Comparison of ENCODE assay signal across 8 mouse cellular contexts in the genomic region with DNA sequence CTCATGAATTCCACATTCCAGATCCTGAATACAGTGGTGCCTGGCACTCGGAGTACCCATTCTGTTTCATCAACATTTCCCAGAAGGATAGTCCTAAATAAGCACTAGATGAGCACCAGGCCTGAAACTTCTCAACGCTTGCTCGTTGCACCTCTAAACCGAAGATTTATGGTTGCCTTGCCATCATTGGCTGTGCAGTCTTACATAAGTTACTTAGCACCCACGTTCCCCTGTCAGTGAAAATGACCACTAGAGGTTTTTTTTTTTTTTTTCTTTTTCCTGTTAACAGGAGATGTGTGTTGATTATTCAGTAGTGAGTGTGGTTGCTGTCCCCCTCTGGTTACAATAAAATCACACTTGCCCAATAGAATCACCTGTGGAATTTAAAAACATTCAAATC. TPM values are rescaled to one million over a fixed set of nuclear protein-coding genes. Genes with fewer than 3 reads are reported as not detected.
DNase-seq lines count a peak whose midpoint lies in the region; ATAC-seq and TF ChIP-seq lines count a peak whose summit lies in the region.

No protein-coding gene starts in this region.

- intact Hi-C loops in left cerebral cortex, postnatal 4 days (cut with DNase I), result no loop called here

- TF ChIP-seq CTCF in brain, embryonic 14.5 days (IDR thresholded peaks at IDR 0.05; ENCODE audit: borderline replicate concordance, extremely low read depth, insufficient read depth, insufficient read length), result no peak

- no peaks in the 10 kb centered on the region for H3K27me3 ChIP-seq in heart, embryonic 14.5 days (ENCODE audit: control insufficient read depth, insufficient read depth, low read length)
- no peaks in the 10 kb centered on the region for H3K27me3 ChIP-seq in hindbrain, embryonic 13.5 days

- DNase-seq in heart, adult 11 months, result no peak
- DNase-seq in brain, embryonic 14.5 days (ENCODE audit: low read depth), result peak; percentile 22
- peak; percentile 38 for DNase-seq in mesoderm, embryonic 11.5 days (ENCODE audit: low read depth, low spot score)
- no peak for DNase-seq in left cerebral cortex, postnatal 4 days
- DNase-seq in urinary bladder, postnatal 14 days (ENCODE audit: low spot score), result no peak
- DNase-seq in spleen, postnatal 36 days (ENCODE audit: low spot score in 2 of 2), result no peak

- H3K9me3 ChIP-seq in heart, embryonic 14.5 days (ENCODE audit: control insufficient read depth, low read length), result no peaks in the 10 kb centered on the region
- no peaks in the 10 kb centered on the region for H3K9me3 ChIP-seq in hindbrain, embryonic 13.5 days

- TF ChIP-seq POLR2A in brain, embryonic 14.5 days (IDR thresholded peaks at IDR 0.05; ENCODE audit: borderline replicate concordance, extremely low read depth, insufficient read depth, insufficient read length, poor library complexity, severe bottlenecking), result no peak

- H3K27ac ChIP-seq in heart, embryonic 14.5 days (replicated peaks in 1 of 2; ENCODE audit: control insufficient read depth in 1 of 2, insufficient read depth in 1 of 2, low read depth in 2 of 2, low read length in 2 of 2), result peak overlapping the region in 1 of 2 experiments; percentile 97; a peak in 1 of 4 replicates
- H3K27ac ChIP-seq in hindbrain, embryonic 13.5 days, result no peak overlapping the region

- H3K4me3 ChIP-seq in heart, embryonic 14.5 days (ENCODE audit: control insufficient read depth in 1 of 2, insufficient read depth in 1 of 2, low read depth in 1 of 2, low read length in 2 of 2), result peak overlapping the region in 1 of 2 experiments; percentile 78; a peak in 2 of 4 replicates
- peak overlapping the region; percentile 64; the same call in 1 of the 2 replicates for H3K4me3 ChIP-seq in hindbrain, embryonic 13.5 days

- H3K4me1 ChIP-seq in heart, embryonic 14.5 days (ENCODE audit: control insufficient read depth in 2 of 2, insufficient read depth in 2 of 2, low read length in 2 of 2), result peaks cover 0 to 10% of the 10 kb centered on the region in 2 experiments; a peak in 1 of 4 replicates
- peaks cover 14% of the 10 kb centered on the region for H3K4me1 ChIP-seq in hindbrain, embryonic 13.5 days (replicated peaks)

- H3K9ac ChIP-seq in heart, embryonic 14.5 days (ENCODE audit: low read length), result peak overlapping the region; percentile 99; the same call in 1 of the 2 replicates
- H3K9ac ChIP-seq in hindbrain, embryonic 13.5 days, result no peak overlapping the region

- no peaks in the 10 kb centered on the region for H3K36me3 ChIP-seq in heart, embryonic 14.5 days (ENCODE audit: control insufficient read depth, insufficient read depth, low read length)
- no peaks in the 10 kb centered on the region for H3K36me3 ChIP-seq in hindbrain, embryonic 13.5 days

- ATAC-seq in heart, embryonic 14.5 days (ENCODE audit: insufficient number of reproducible peaks, insufficient read depth, low FRiP score, low read depth), result no peak
- no peak for ATAC-seq in hindbrain, embryonic 13.5 days (ENCODE audit: low FRiP score)

- 71% methylated on average over 5 of the region's 5 CpGs for WGBS in heart, embryonic 14.5 days
- 40% methylated on average over 5 of the region's 5 CpGs for WGBS in hindbrain, embryonic 13.5 days

- peak overlapping the region; percentile 75 for H3K4me2 ChIP-seq in heart, embryonic 14.5 days (ENCODE audit: low read length)
- H3K4me2 ChIP-seq in hindbrain, embryonic 13.5 days, result peak overlapping the region; percentile 66; the same call in 1 of the 2 replicates

RNA-seq across cellular contexts. Expression of gene Ispd, which starts 0.4 kb away (rescaled TPM):
- 13.8 and 14.6 TPM in 2 replicates for polyA plus RNA-seq in heart, embryonic 14.5 days (2014; fragmentation: Nextera tagmentation; extraction: Ambion mirVana)
- 3.3 and 5.1 TPM in 2 replicates for polyA plus RNA-seq in brain, embryonic 14.5 days (2012; rRNA removed)
- 12.6 and 14.3 TPM in 2 replicates for polyA plus RNA-seq in hindbrain, embryonic 13.5 days (2015; fragmentation: Nextera tagmentation; extraction: Ambion mirVana)
- total RNA-seq in left cerebral cortex, postnatal 4 days (2021), result 10 to 100 TPM; 11.1 to 13.9 TPM

RNA-seq across cellular contexts. Expression of gene D630036H23Rik, which starts 1.2 kb away (rescaled TPM):
- polyA plus RNA-seq in heart, embryonic 14.5 days (2014; fragmentation: Nextera tagmentation; extraction: Ambion mirVana), result 1.8 and 2.6 TPM in 2 replicates
- polyA plus RNA-seq in brain, embryonic 14.5 days (2012; rRNA removed), result 0.94 and 1.0 TPM in 2 replicates
- 2.0 and 2.5 TPM in 2 replicates for polyA plus RNA-seq in hindbrain, embryonic 13.5 days (2015; fragmentation: Nextera tagmentation; extraction: Ambion mirVana)
- total RNA-seq in left cerebral cortex, postnatal 4 days (2021), result 1 to 10 TPM; 1.1 to 2.3 TPM

Comparison
In these comparisons a context has a peak if more than half of its experiments do, and no peak if none do; other contexts are left out.
1. DNase-seq: peak in brain, embryonic 14.5 days (single experiment) and mesoderm, embryonic 11.5 days (single experiment); none in heart, adult 11 months (single experiment), left cerebral cortex, postnatal 4 days (single experiment), urinary bladder, postnatal 14 days (single experiment) and spleen, postnatal 36 days (0 of 2).